Mouse (Mus musculus): ENCODE measurements around the gene Slc16a13.

DNA sequence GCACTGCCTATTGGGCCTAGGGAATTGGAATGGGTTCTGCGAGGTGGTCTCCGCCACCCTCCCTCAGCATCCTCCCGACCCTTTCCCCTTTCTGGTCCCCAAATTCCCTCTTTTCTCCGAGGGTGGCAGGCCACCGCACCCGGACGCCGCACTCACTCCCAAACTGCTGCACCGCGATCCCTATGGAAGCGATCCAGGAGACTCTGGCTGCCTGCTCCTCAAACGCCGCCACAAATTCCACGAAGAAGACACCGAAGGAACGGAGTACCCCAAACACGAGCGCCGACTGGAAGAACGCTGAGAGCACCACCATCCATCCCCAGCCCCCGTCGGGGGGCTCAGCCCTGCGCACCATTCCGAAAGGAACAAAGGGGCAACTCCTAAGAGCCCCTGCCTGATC lies 541 bp downstream of the Slc16a13 start:
- TF ChIP-seq CTCF (IDR thresholded peaks at IDR 0.05; ENCODE audit: borderline replicate concordance, insufficient read depth, low read length) (no peak), POLR2A (IDR thresholded peaks at IDR 0.05; ENCODE audit: low read depth, low read length) (no peak)

Measured in embryonic fibroblast, embryonic 13.5 days (primary cell).